Mouse (Mus musculus) adrenal gland, adult 18-20 months (tissue): ENCODE measurements at regions not wholly inside any gene's neighbourhood (a gene's known extent, or its start where the extent isn't known, plus 50 kb on each side); places are given as distances from the start of the nearest gene placed in this dataset.

Experiments
- DNase-seq, 2 experiments: peaks; one replicate each; pipeline ENCODE4 v3.0.0; 2021 to 2022; ENCODE audit warnings: low spot score in 2 of 2

- no peak for DNase-seq
These were observed 596.2 kb downstream of the Gm19410 start for GRCm38 (mm10) chr8:36361818-36362217.

GRCm38 (mm10) chr8:36363291-36363690 lies 597.7 kb downstream of the Gm19410 start:
- peak in 1 of 2 experiments; percentile 19 for DNase-seq

- no peak for DNase-seq
These were observed 599.1 kb downstream of the Gm19410 start for GRCm38 (mm10) chr8:36364567-36365231.

DNA sequence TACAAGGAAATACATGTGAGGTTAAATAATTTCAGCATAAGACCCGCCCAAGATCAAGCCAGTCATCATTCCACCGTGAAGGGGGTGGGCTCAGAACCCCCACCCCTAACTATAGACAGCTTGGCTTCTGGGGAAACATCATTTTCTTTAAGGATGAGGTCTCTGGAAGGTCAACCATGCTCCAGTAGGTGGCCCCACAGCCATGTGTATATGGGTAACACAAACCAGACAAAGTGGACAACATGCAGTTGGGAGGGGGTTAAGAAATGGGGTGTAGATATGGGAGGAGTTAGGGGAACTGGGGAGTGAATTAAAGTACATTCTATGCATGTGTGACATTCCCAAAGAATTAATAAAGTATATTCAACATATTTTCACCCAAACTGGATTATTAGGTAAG lies 600.4 kb downstream of the Gm19410 start:
- DNase-seq = no peak

DNA sequence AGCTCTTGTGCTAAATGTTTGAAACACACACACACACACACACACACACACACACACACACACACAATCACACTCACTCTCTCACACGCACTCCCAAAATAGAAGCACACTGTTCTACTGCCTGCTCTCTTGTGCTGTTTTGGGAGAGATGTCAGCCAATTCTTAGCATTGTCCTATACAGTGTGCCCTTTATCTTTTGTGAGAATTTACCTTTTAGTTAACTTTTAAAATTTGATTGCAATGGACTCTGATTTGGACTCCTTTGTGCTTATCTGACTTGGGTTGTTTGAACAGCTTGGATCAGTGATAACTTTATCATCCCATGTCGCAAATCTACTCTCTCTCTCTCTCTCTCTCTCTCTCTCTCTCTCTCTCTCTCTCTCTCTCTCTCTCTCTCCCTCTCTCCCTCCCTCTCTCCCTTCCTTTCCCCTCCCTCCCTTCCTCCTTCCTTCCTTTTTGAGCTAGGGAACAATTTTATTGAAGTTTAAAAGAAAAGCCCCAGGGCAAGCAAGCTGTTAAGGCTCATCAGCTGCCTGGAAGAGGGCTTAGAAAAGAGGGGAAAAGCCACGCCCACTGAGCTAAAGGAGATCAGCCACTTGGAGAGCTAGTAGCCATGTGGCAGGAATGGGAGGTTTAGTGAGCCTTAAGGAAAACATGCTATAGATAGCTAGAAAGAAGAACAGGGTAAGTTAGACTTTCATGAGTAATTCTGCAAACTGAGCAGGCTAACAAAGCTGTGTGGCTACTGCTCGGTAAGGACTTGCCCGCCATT lies 611.2 kb downstream of the Gm19410 start:
- no peak for DNase-seq

- no peak for DNase-seq
These were observed 598.9 kb upstream of the AI429214 start for GRCm38 (mm10) chr8:36394487-36394886.

- no peak for DNase-seq
These were observed 596.9 kb upstream of the AI429214 start for GRCm38 (mm10) chr8:36396493-36396892.

GRCm38 (mm10) chr8:36406706-36407105 lies 586.7 kb upstream of the AI429214 start:
- DNase-seq = no peak
